Mouse (Mus musculus) liver, embryonic 14.5 days (tissue): ENCODE data around the gene Ebf1. TPM values are rescaled to one million over a fixed set of nuclear protein-coding genes. Genes with fewer than 3 reads are reported as not detected.

Source experiments
- ATAC-seq: fragments of 200-750 bp; cut with Nextera tagmentation; 2 replicates; pipeline ENCODE4 v1.8.0; 2017; ENCODE audit warnings: moderate number of reproducible peaks, mild to moderate bottlenecking, moderate library complexity; ENCODE audit not compliant: insufficient read depth
- DNase-seq, 3 experiments: peaks; one replicate each; pipeline ENCODE4 v3.0.0-alpha.2; 2012 to 2013; ENCODE audit warnings: low read depth in 3 of 3, low spot score in 3 of 3
- H3K27ac ChIP-seq: fragments of 300-500 bp; sonication (generic); 2 replicates; pipeline ENCODE4 v1.5.1; 2014; ENCODE audit warnings: moderate library complexity, mild to moderate bottlenecking, control low read depth, inconsistent platforms
- H3K27me3 ChIP-seq: fragments of 300-500 bp; sonication (generic); 2 replicates; pipeline ENCODE4 v1.6.1; 2014; ENCODE audit warnings: mild to moderate bottlenecking, low read length, moderate library complexity; ENCODE audit not compliant: control insufficient read depth, insufficient read depth
- H3K36me3 ChIP-seq: fragments of 300-500 bp; sonication (generic); replicated peaks from 2 replicates; pipeline ENCODE4 v1.6.1; 2014; ENCODE audit warnings: low read depth; ENCODE audit not compliant: control insufficient read depth, insufficient read depth
- H3K4me1 ChIP-seq, 2 experiments: fragments of 200-500 bp in 1 of 2; fragments of 300-500 bp in 1 of 2; sonication (generic) in 1 of 2; replicated peaks; 2 replicates each; pipeline ENCODE4 v1.6.1; 2012 to 2014; ENCODE audit warnings: antibody characterized with exemption in 1 of 2, inconsistent platforms in 1 of 2, low read length in 1 of 2; ENCODE audit not compliant: control insufficient read depth in 2 of 2, insufficient read depth in 2 of 2
- H3K4me2 ChIP-seq: fragments of 300-500 bp; sonication (generic); 2 replicates; pipeline ENCODE4 v1.6.1; 2014; ENCODE audit warnings: low read depth, mild to moderate bottlenecking, control low read depth, moderate library complexity
- H3K4me3 ChIP-seq, 2 experiments: fragments of 200-500 bp in 1 of 2; fragments of 300-500 bp in 1 of 2; sonication (generic) in 1 of 2; 2 replicates each; pipeline ENCODE4 v1.5.1; 2012 to 2014; ENCODE audit warnings: low read depth in 2 of 2, low read length in 2 of 2, mild to moderate bottlenecking in 2 of 2, control low read depth in 1 of 2, inconsistent platforms in 1 of 2, moderate library complexity in 1 of 2; ENCODE audit not compliant: insufficient read depth in 1 of 2
- H3K9ac ChIP-seq: fragments of 300-500 bp; sonication (generic); replicated peaks from 2 replicates; pipeline ENCODE4 v1.6.1; 2014; ENCODE audit warnings: mild to moderate bottlenecking, control low read depth, moderate library complexity
- H3K9me3 ChIP-seq: fragments of 300-500 bp; sonication (generic); 2 replicates; pipeline ENCODE4 v1.6.1; 2016; ENCODE audit warnings: low read length, mixed read lengths; ENCODE audit not compliant: control insufficient read depth
- CTCF ChIP-seq: IDR thresholded peaks from 2 replicates; pipeline ENCODE4 v1.5.1; 2016; ENCODE audit warnings: antibody characterized with exemption, low read depth, control low read depth
- EP300 ChIP-seq: IDR thresholded peaks from 2 replicates; pipeline ENCODE4 v1.6.1; 2016; ENCODE audit warnings: antibody characterized with exemption, low read depth
- WGBS: fragments of 180-500 bp; shearing (Covaris S2); extraction: QIAGEN DNeasy Blood & Tissue Kit; methylation state at CpG from one replicate; pipeline ENCODE4 v1.1.7; 2014; ENCODE audit not compliant: insufficient replicate concordance; 5-methylcytosine and 5-hydroxymethylcytosine counted together
- polyA plus RNA-seq, 2 experiments: library from polyadenylated mRNA; depleted of rRNA in 1 of 2; stranded (reverse) in 1 of 2; unstranded in 1 of 2; fragments of >200 nt; fragmentation: Nextera tagmentation in 1 of 2; extraction: Ambion mirVana in 1 of 2; gene quantifications; 2 replicates each; pipeline versions ENCODE4 v1.2.1 to v1.2.3; 2012 to 2014

Gene Ebf1
- polyA plus RNA-seq, 2 experiments = 0.20 to 0.34 TPM

DNA sequence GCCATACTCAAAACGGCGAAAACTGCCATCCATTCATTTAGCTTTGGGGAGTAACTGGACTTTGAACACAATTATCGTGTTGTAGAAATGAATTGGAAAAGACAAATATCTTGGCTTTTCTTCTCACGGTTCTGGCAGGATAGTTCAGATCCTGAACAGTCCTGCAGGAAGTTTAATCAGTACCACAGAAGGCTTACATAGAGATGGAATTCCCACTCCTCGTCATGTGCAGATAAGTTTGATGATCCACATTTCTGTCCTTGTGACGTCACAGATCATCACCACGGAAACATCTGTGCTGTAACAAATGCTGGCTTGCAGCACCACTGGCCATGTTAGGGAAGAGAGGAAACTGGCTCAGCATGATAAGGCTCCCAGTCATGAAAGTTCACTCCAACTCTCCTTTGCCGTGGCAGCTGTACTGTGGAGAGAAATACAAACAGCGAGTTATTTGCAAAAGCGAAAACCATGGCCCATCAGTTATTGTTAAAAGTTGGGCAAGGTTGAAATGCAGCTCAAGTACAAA, 280.1 kb downstream of the Ebf1 start:
- no peak for TF ChIP-seq CTCF
- 0 out of 2 replicates have a peak, but pooled peaks have one; percentile 12 for TF ChIP-seq EP300
- no peak overlapping the region for H3K27ac ChIP-seq
- peak in 2 of 3 experiments; percentile 7 to 22 for DNase-seq
- H3K36me3 ChIP-seq = no peaks in the 10 kb centered on the region
- H3K4me1 ChIP-seq = peaks cover 0 to 17% of the 10 kb centered on the region in 2 experiments; a peak in 3 of 4 replicates
- no peak overlapping the region for H3K9ac ChIP-seq
- peak; percentile 70; the same call in 1 of the 2 replicates for ATAC-seq
- no peak overlapping the region for H3K4me2 ChIP-seq
- no peak overlapping the region for H3K4me3 ChIP-seq
- H3K27me3 ChIP-seq = no peaks in the 10 kb centered on the region
- H3K9me3 ChIP-seq = no peaks in the 10 kb centered on the region
- 12% methylated on average over 10 of the region's 10 CpGs for WGBS

DNA sequence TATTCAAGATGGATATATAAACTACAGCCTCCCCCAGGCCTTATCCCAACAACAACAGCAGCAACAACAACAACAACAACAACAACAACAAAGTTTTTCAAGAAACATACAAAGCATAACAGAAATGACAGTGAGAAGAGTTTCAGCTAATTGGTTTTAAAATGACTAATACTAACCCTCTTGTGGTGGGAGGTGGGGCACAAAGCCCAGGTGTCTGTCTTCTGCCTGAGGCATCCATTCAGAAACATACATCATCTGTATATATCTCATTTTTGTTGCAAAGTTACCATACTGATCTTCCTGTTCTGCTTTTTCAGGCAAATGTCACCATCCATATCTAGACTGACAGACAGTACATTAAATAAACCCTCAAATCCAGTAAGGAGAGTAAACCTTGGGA, 282.4 kb downstream of the Ebf1 start:
- no peak overlapping the region for H3K27ac ChIP-seq
- no peaks in the 10 kb centered on the region for H3K36me3 ChIP-seq
- no peaks in the 10 kb centered on the region for H3K9me3 ChIP-seq
- peaks cover 0 to 13% of the 10 kb centered on the region in 2 experiments; a peak in 1 of 4 replicates for H3K4me1 ChIP-seq
- no peak overlapping the region for H3K4me3 ChIP-seq
- DNase-seq (no peak), ATAC-seq (no peak)
- no peak overlapping the region for H3K4me2 ChIP-seq
- TF ChIP-seq EP300 (no peak), CTCF (no peak)
- H3K27me3 ChIP-seq = no peaks in the 10 kb centered on the region
- no peak overlapping the region for H3K9ac ChIP-seq

DNA sequence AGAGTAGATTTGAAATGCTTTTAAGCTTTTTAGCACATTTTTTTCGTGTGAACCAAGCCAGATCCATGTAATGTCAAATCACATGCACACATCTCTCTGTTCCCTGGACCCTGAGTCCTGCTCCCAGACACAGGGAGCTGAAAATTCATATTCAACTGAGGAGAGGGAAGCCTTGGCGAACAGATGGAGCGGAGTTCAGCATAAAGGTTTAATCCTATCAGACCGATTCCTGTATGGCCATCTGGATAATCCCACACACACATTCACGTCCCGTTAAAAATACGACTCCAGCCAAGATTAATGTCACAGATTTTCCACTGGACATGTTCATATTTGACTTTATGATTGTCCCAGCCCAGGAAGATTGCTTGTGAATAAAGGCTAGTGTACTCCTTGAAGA, 282.8 kb downstream of the Ebf1 start:
- H3K9ac ChIP-seq = no peak overlapping the region
- 65% methylated on average over 7 of the region's 7 CpGs for WGBS
- no peak overlapping the region for H3K4me2 ChIP-seq
- H3K4me1 ChIP-seq = peaks cover 0 to 10% of the 10 kb centered on the region in 2 experiments; a peak in 1 of 4 replicates
- H3K9me3 ChIP-seq = no peaks in the 10 kb centered on the region
- TF ChIP-seq EP300 (no peak), CTCF (no peak)
- no peaks in the 10 kb centered on the region for H3K27me3 ChIP-seq
- H3K4me3 ChIP-seq = no peak overlapping the region
- no peaks in the 10 kb centered on the region for H3K36me3 ChIP-seq
- ATAC-seq (no peak), DNase-seq (no peak)
- no peak overlapping the region for H3K27ac ChIP-seq

DNA sequence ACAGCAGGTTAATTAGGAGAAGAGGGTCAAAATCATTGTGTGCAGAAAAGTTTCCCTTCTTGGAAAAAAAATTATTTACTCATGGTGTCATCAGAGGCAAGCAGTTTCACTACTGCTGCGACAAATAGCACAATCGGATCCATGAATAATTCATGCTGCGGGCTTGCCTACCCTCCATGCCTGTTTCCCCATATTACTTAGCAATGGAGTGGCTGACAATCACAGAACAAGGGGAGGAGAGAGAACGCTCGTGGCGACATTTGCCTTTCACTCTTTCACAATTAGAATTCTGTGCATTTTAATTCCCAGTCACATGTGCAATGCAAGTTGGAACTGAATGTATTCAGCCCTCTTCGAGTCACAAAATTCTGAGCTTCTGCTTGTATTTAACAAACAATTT, 283.4 kb downstream of the Ebf1 start:
- no peak overlapping the region for H3K9ac ChIP-seq

DNA sequence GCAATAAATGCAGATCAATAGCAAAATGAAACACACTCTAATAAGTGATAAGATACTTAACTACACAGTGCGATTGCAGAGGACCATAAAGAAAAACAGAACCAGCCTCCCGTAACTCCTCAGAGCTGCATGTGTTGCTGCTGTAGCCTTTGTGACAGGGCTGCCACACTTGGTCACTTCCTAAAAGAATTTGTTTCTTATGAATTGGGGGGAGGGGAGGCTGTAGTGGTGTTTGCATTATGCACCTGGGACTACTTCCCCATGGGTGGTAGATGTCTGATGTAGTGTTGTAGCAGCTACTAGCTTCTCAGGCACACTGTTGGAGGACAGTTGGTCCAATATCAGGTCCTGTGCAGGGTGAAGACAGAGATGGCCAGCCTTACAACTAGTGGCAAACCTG, 284.6 kb downstream of the Ebf1 start:
- Histone ChIP-seq H3K4me3 (no peak overlapping the region), H3K9me3 (no peaks in the 10 kb centered on the region), H3K4me1 (peaks cover 0 to 9% of the 10 kb centered on the region in 2 experiments; a peak in 1 of 4 replicates), H3K27me3 (no peaks in the 10 kb centered on the region), H3K4me2 (no peak overlapping the region), H3K27ac (no peak overlapping the region), H3K36me3 (no peaks in the 10 kb centered on the region), H3K9ac (no peak overlapping the region)
- 53% methylated on average over 2 of the region's 2 CpGs for WGBS
- ATAC-seq (no peak), DNase-seq (no peak)
- TF ChIP-seq EP300 (no peak), CTCF (no peak)

More for the DNA sequence above, 283.4 kb downstream of the Ebf1 start:
- Histone ChIP-seq H3K9me3 (no peaks in the 10 kb centered on the region), H3K4me3 (no peak overlapping the region), H3K36me3 (no peaks in the 10 kb centered on the region), H3K27ac (no peak overlapping the region), H3K4me2 (no peak overlapping the region), H3K4me1 (peaks cover 0 to 10% of the 10 kb centered on the region in 2 experiments; a peak in 1 of 4 replicates), H3K27me3 (no peaks in the 10 kb centered on the region)
- no peak for DNase-seq
- no peak for ATAC-seq
- no peak for TF ChIP-seq CTCF
- TF ChIP-seq EP300 = no peak
- WGBS = 66% methylated on average over 7 of the region's 7 CpGs
